Mouse (Mus musculus) hindbrain, embryonic 13.5 days (tissue): Measurements from ENCODE around the gene Copa. TPM values are rescaled to one million over a fixed set of nuclear protein-coding genes. Genes with fewer than 3 reads are reported as not detected.

Experiments
- ATAC-seq: fragments of 200-750 bp; cut with Nextera tagmentation; 2 replicates; pipeline ENCODE4 v1.8.0; 2017; ENCODE audit warnings: moderate TSS enrichment; ENCODE audit not compliant: low FRiP score
- H3K27ac ChIP-seq: fragments of 300-500 bp; sonication (generic); 2 replicates; pipeline ENCODE4 v1.5.1; 2015; ENCODE audit warnings: inconsistent platforms, mild to moderate bottlenecking, moderate library complexity
- H3K27me3 ChIP-seq: fragments of 300-500 bp; sonication (generic); 2 replicates; pipeline ENCODE4 v1.6.1; 2015; ENCODE audit warnings: mild to moderate bottlenecking, inconsistent platforms
- H3K36me3 ChIP-seq: fragments of 300-500 bp; sonication (generic); 2 replicates; pipeline ENCODE4 v1.6.1; 2015; ENCODE audit warnings: mild to moderate bottlenecking, inconsistent platforms
- H3K4me1 ChIP-seq: fragments of 300-500 bp; sonication (generic); replicated peaks from 2 replicates; pipeline ENCODE4 v1.6.1; 2015; ENCODE audit warnings: inconsistent platforms
- H3K4me2 ChIP-seq: fragments of 300-500 bp; sonication (generic); 2 replicates; pipeline ENCODE4 v1.6.1; 2015; ENCODE audit warnings: inconsistent platforms, mild to moderate bottlenecking, moderate library complexity
- H3K4me3 ChIP-seq: fragments of 300-500 bp; sonication (generic); 2 replicates; pipeline ENCODE4 v1.5.1; 2015; ENCODE audit warnings: mild to moderate bottlenecking, inconsistent platforms
- H3K9ac ChIP-seq: fragments of 300-500 bp; sonication (generic); 2 replicates; pipeline ENCODE4 v1.6.1; 2015; ENCODE audit warnings: mild to moderate bottlenecking, inconsistent platforms
- H3K9me3 ChIP-seq: fragments of 300-500 bp; sonication (generic); 2 replicates; pipeline ENCODE4 v1.6.1; 2016; ENCODE audit warnings: inconsistent platforms
- WGBS: fragments of 180-500 bp; shearing (Covaris S2); methylation state at CpG from one replicate; pipeline ENCODE4 v1.1.7; 2015; 5-methylcytosine and 5-hydroxymethylcytosine counted together
- polyA plus RNA-seq: library from polyadenylated mRNA; unstranded; fragments of >200 nt; fragmentation: Nextera tagmentation; extraction: Ambion mirVana; gene quantifications from 2 replicates; pipeline ENCODE4 v1.2.1, GENCODE M21; 2015

Gene Copa
- polyA plus RNA-seq, 1 experiment from 2014 or later, result 186 TPM

DNA sequence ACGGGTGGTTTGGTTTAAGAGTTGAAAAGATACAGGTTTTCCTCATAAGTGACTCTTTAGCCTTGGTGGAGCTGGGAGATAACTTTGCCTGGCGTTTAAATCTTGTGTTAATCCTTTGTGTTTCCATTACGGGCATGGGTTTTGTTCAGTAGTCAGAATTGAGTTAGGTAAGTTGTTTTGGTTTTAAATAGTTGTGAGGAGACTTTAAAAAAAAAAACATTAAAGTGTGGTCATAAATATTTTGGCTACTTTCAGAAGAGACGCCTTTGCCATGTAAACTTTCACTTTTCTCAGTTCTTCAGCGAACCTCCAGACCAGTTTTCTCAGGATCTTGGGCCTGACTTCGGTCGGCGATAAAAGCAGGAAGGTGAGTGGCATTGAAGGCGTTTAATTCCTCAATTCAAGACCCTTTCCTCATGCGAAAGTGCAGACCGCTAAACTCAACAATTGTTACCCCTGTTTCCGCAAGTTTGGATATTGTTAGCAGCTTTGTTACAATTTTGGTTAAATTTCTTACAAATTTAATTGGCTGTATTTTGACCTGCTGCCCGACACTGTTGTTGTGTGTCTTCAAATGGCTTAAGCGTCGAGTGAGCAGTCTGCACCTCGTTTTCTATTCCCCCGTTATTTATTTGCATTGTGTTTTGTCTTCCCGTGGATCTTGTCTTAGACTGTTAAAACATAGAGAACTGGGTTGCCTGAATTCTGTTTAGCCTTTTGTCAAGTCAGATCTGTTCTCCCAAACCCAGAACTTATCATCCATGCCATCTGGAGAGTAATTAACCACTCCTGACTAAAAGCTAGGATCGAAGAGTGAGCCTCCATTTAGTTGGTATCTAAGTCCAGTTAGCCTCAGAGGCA, 66.9 kb downstream of the Copa start:
- no peak for ATAC-seq
- Histone ChIP-seq H3K9me3 (no peaks in the 10 kb centered on the region), H3K4me2 (peak overlapping the region; percentile 66), H3K4me1 (peaks cover 30% of the 10 kb centered on the region), H3K36me3 (peaks cover 33% of the 10 kb centered on the region), H3K9ac (peak overlapping the region; percentile 94), H3K4me3 (peak overlapping the region; percentile 92), H3K27ac (peak overlapping the region; percentile 96), H3K27me3 (no peaks in the 10 kb centered on the region)
- 23% methylated on average over 19 of the region's 19 CpGs for WGBS

GRCm38 (mm10) chr1:172154536-172154935, 72.2 kb downstream of the Copa start:
- Histone ChIP-seq H3K27me3 (no peaks in the 10 kb centered on the region), H3K4me1 (peaks cover 17% of the 10 kb centered on the region), H3K36me3 (peaks cover 55% of the 10 kb centered on the region), H3K4me2 (no peak overlapping the region), H3K27ac (no peak overlapping the region), H3K9me3 (no peaks in the 10 kb centered on the region), H3K4me3 (no peak overlapping the region), H3K9ac (no peak overlapping the region)
- WGBS, result 89% methylated on average over 3 of the region's 3 CpGs
- ATAC-seq, result no peak

GRCm38 (mm10) chr1:172155518-172155917, 73.2 kb downstream of the Copa start:
- Histone ChIP-seq H3K27ac (no peak overlapping the region), H3K4me1 (peaks cover 9% of the 10 kb centered on the region), H3K4me3 (no peak overlapping the region), H3K4me2 (no peak overlapping the region), H3K9me3 (no peaks in the 10 kb centered on the region), H3K27me3 (no peaks in the 10 kb centered on the region), H3K36me3 (peaks cover 54% of the 10 kb centered on the region), H3K9ac (no peak overlapping the region)
- no peak for ATAC-seq
- WGBS, result 98% methylated on average over 3 of the region's 3 CpGs

- H3K27ac ChIP-seq, result no peak overlapping the region
- no peak overlapping the region for H3K4me3 ChIP-seq
- ATAC-seq, result no peak
These were observed 77.6 kb downstream of the Copa start for GRCm38 (mm10) chr1:172159970-172160369.

DNA sequence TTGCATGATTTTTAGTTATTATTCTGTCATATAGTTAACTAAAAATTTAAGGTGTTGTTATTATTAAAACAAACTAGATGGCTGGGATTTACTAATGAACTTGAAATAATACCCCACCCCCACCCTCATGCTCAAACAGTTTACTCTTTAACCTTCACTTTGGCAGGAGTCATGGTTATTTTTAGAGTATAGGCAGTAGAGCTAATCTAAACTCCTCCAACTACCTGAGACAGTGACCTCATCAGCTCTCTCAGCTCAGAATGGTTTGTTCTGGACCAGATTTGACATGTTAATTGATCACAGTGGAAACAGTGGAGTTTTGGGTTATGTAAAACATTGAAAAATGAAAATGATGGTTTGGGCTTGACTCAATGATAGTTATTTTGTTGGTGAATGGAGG, 78.2 kb downstream of the Copa start:
- H3K9ac ChIP-seq, result no peak overlapping the region
- no peak for ATAC-seq
- H3K27ac ChIP-seq, result no peak overlapping the region

More at GRCm38 (mm10) chr1:172159970-172160369, 77.6 kb downstream of the Copa start:
- peaks cover 6% of the 10 kb centered on the region for H3K4me1 ChIP-seq
- no peak overlapping the region for H3K9ac ChIP-seq
- 76% methylated on average over 4 of the region's 4 CpGs for WGBS
- H3K27me3 ChIP-seq, result no peaks in the 10 kb centered on the region
- H3K36me3 ChIP-seq, result peaks cover 14% of the 10 kb centered on the region
- H3K4me2 ChIP-seq, result no peak overlapping the region
- H3K9me3 ChIP-seq, result no peaks in the 10 kb centered on the region

DNA sequence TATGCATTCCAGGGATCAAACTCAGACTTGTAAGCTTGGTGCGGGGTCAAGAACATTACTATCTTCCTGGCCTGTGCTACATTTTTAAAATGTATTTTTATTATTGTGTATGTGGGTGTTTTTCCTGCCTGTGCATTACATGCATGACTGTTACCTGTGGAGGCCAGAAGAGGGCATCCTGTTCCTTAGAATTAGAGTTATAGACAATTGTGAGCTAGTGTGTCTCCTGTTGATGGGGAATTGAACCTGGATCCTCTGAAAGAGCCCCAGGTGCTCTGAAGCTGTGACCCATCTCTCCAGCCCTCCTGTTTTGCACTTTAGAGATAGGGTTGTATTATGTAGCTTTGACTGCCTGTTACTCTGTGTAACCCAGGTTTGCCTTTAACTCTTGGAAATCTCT, 79.7 kb downstream of the Copa start:
- WGBS, result 97% methylated on average over 1 of the region's 1 CpGs
- Histone ChIP-seq H3K4me3 (no peak overlapping the region), H3K36me3 (peaks cover 17% of the 10 kb centered on the region), H3K27ac (no peak overlapping the region), H3K9me3 (no peaks in the 10 kb centered on the region), H3K9ac (no peak overlapping the region), H3K4me1 (peaks cover 6% of the 10 kb centered on the region), H3K27me3 (no peaks in the 10 kb centered on the region), H3K4me2 (no peak overlapping the region)
- no peak for ATAC-seq

More for the DNA sequence above, 78.2 kb downstream of the Copa start:
- no peaks in the 10 kb centered on the region for H3K27me3 ChIP-seq
- H3K4me1 ChIP-seq, result peaks cover 6% of the 10 kb centered on the region
- no peaks in the 10 kb centered on the region for H3K9me3 ChIP-seq
- H3K4me3 ChIP-seq, result no peak overlapping the region
- no peak overlapping the region for H3K4me2 ChIP-seq
- H3K36me3 ChIP-seq, result peaks cover 14% of the 10 kb centered on the region

DNA sequence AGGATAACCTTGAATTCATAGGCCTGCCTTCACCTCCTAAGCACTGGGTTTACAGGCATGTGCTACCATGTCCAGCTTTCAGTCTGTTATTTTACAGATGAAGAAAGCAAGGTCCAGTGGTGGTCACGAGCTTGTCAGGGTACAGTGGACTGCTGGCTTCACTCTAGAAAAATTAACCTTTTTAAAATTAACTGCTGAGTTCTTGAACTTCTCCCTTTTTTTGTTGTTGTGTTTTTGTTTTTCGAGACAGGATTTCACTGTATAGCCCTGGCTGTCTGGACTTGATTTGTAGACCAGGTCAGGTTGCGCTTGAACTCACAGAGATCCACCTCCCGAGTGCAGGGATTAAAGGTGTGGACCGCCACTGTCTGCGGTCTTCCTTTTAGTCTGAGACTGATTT, 80.6 kb downstream of the Copa start:
- Histone ChIP-seq H3K9me3 (no peaks in the 10 kb centered on the region), H3K4me3 (no peak overlapping the region), H3K36me3 (peaks cover 26% of the 10 kb centered on the region), H3K27me3 (no peaks in the 10 kb centered on the region), H3K9ac (no peak overlapping the region), H3K4me1 (peaks cover 6% of the 10 kb centered on the region), H3K27ac (no peak overlapping the region), H3K4me2 (no peak overlapping the region)
- ATAC-seq, result no peak
- WGBS, result 90% methylated on average over 6 of the region's 6 CpGs

- H3K4me3 ChIP-seq, result no peak overlapping the region
- H3K9me3 ChIP-seq, result no peaks in the 10 kb centered on the region
- no peak for ATAC-seq
- no peak overlapping the region for H3K9ac ChIP-seq
- H3K4me2 ChIP-seq, result no peak overlapping the region
- no peaks in the 10 kb centered on the region for H3K27me3 ChIP-seq
- H3K36me3 ChIP-seq, result peaks cover 71% of the 10 kb centered on the region
- 75% methylated on average over 5 of the region's 5 CpGs for WGBS
- H3K4me1 ChIP-seq, result peaks cover 6% of the 10 kb centered on the region
- H3K27ac ChIP-seq, result no peak overlapping the region
These were observed 85.6 kb downstream of the Copa start for GRCm38 (mm10) chr1:172167911-172168310.

GRCm38 (mm10) chr1:172169809-172170208, 87.5 kb downstream of the Copa start:
- WGBS, result 95% methylated on average over 5 of the region's 5 CpGs
- H3K4me2 ChIP-seq, result no peak overlapping the region
- H3K9ac ChIP-seq, result no peak overlapping the region
- no peak for ATAC-seq
- H3K9me3 ChIP-seq, result no peaks in the 10 kb centered on the region
- peaks cover 89% of the 10 kb centered on the region for H3K36me3 ChIP-seq
- H3K4me3 ChIP-seq, result no peak overlapping the region
- H3K27me3 ChIP-seq, result no peaks in the 10 kb centered on the region
- no peaks in the 10 kb centered on the region for H3K4me1 ChIP-seq
- no peak overlapping the region for H3K27ac ChIP-seq

Other genes starting within 250 kb of the Copa start
- gene Cd84, start 242.8 kb upstream of the Copa start, polyA plus RNA-seq, result 0.89 and 1.1 TPM in 2 replicates
- gene Gm10521, start 186.9 kb upstream of the Copa start, polyA plus RNA-seq, result not detected in 2 replicates
- gene Slamf6, start 165.0 kb upstream of the Copa start, polyA plus RNA-seq, result not detected in 2 replicates
- 49.4 and 52.1 TPM in 2 replicates for gene Vangl2, start 54.1 kb upstream of the Copa start, polyA plus RNA-seq
- gene Nhlh1, start 25.0 kb upstream of the Copa start, polyA plus RNA-seq, result 8.1 and 9.8 TPM in 2 replicates
- 118 and 128 TPM in 2 replicates for gene Ncstn, start 266 bp downstream of the Copa start, polyA plus RNA-seq
- 163 and 168 TPM in 2 replicates for gene Pex19, start 44.2 kb downstream of the Copa start, polyA plus RNA-seq
- 100 and 107 TPM in 2 replicates for gene Dcaf8, start 65.6 kb downstream of the Copa start, polyA plus RNA-seq
- gene Pea15a, start 124.3 kb downstream of the Copa start, polyA plus RNA-seq, result 400 and 410 TPM in 2 replicates
- gene Casq1, start 137.3 kb downstream of the Copa start, polyA plus RNA-seq, result 2.3 and 2.4 TPM in 2 replicates
- 0.06 TPM in 1 of 2 replicates, not detected in the other for gene Atp1a4, start 175.9 kb downstream of the Copa start, polyA plus RNA-seq
- 104 and 112 TPM in 2 replicates for gene Igsf8, start 179.1 kb downstream of the Copa start, polyA plus RNA-seq
- gene Atp1a2, start 215.5 kb downstream of the Copa start, polyA plus RNA-seq, result 41.5 and 42.3 TPM in 2 replicates
- 2.2 and 2.5 TPM in 2 replicates for gene Kcnj9, start 246.8 kb downstream of the Copa start, polyA plus RNA-seq